Mouse (Mus musculus) frontal cortex, adult 2 months (tissue): ENCODE measurements at regions not wholly inside any gene's neighbourhood (a gene's known extent, or its start where the extent isn't known, plus 50 kb on each side); places are given as distances from the start of the nearest gene placed in this dataset.
"Not testable (repeated sequence)": the region's sequence is repeated elsewhere in the genome, so short reads cannot be mapped to it uniquely, and the experiment has no call there.

Experiments used
- DNase-seq, 2 experiments: peaks; one replicate each; pipeline ENCODE4 v3.0.0; 2022; ENCODE audit warnings: low spot score in 1 of 2; ENCODE audit errors: extremely low spot score in 1 of 2

DNA sequence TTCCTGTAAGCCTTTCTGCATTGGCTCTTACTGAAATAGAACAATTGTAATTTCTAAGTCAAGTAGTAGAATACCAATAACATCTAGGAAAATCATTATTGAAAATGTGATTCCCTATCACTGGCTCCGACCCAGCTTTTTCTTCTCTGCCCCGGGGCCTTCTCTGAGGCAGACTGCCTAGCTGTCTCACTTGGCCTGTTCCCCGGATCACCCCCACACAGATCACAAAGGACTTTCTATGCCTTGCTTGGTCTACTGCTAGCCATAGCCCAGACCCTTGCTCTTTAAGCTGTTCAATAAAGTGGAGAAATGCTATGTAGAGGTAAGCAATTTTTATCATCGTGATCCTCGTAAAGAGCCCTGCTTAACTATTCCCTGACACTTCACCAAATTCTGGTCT, 212.1 kb downstream of the Adamts15 start:
- DNase-seq, result no peak

- no peak for DNase-seq
Measured at GRCm38 (mm10) chr9:30699848-30700247, 222.4 kb downstream of the Adamts15 start.

GRCm38 (mm10) chr9:30697533-30697932, 224.7 kb downstream of the Adamts15 start:
- DNase-seq, result no peak

GRCm38 (mm10) chr9:30668095-30668494, 241.2 kb downstream of the Snx19 start:
- DNase-seq, result no peak

- no peak for DNase-seq
Measured at GRCm38 (mm10) chr9:30662456-30662855, 235.5 kb downstream of the Snx19 start.

GRCm38 (mm10) chr9:30653961-30654360, 227.1 kb downstream of the Snx19 start:
- no peak for DNase-seq

- no peak for DNase-seq
Measured at GRCm38 (mm10) chr9:30653210-30653609, 226.3 kb downstream of the Snx19 start.

DNA sequence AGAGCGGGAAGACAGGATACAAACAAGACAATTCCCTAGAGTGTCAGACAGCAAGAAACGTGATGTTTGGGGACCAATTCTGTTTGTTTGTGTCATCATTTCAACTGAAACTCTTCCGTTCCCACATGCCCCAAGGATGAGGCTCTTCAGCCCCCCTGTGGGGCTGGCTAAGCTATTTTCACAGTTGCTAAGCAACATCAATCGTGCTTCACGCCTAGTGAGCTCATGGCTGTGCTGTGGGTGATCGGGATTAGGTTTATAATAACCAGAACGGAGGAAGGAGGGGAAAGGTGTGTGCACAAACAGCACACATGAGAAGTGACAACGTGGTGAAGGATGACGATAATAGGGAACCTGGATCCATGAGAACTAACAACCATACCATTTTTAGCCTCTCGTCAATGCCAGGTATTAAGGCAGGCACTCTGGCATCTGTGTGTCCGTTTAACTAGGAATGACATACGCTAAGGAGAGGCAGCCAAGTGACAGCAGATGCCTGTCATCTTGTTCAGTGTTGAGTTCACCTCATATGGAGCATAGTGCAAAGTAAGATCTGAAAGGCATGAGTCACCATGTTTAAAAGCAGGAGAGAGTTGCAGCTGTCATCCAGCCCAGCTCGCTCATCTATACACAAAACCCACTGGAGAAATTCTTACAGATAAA, 222.6 kb downstream of the Snx19 start:
- DNase-seq, result peak in 1 of 2 experiments; percentile 33

GRCm38 (mm10) chr9:30633741-30634470, 207.0 kb downstream of the Snx19 start:
- no peak for DNase-seq

GRCm38 (mm10) chr9:30632164-30633146, 205.5 kb downstream of the Snx19 start:
- peak in 1 of 2 experiments; percentile 19 for DNase-seq

GRCm38 (mm10) chr9:30625635-30626034, 198.7 kb downstream of the Snx19 start:
- DNase-seq, result no peak

- no peak for DNase-seq
Measured at GRCm38 (mm10) chr9:30625090-30625489, 198.2 kb downstream of the Snx19 start.

DNA sequence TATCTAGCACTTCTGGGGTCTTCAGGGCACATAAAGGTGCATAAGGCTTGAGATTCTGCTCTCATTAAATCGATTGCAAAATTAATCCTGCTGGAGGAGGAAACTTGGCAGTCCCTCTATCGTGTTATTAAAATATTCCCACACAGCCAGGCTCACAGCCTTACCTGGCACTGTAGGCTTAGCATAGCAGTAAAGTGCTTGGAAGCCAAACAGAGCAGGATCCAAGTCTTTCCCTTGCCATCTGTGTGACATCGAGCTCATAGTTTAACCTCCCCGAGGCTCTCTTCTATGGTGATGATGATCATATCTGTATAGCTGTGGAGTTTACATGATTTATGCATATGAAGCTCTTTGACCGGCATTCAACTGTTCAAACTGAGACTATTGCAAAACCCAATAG, 197.6 kb downstream of the Snx19 start:
- DNase-seq, result no peak

GRCm38 (mm10) chr9:30619325-30619724, 192.4 kb downstream of the Snx19 start:
- DNase-seq, result no peak

DNA sequence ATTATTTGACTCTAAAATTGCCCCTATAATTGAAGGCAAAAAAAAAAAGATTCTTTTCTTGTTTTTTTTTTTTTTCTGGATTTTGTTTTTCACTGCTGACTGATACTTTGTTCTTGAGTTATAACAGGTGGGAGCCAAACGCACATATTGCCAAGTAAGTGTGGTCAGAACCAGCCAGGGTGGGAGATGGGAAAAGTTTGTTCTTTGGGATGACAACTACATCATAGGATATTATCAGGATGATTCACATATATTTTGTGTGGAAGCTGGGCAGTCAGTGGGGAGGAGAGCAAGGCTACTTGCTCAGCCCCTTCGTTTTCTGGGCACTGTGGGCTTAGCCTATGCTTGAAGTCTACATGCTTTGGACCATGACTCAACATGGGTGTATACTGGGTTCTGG, 191.3 kb downstream of the Snx19 start:
- no peak for DNase-seq

DNA sequence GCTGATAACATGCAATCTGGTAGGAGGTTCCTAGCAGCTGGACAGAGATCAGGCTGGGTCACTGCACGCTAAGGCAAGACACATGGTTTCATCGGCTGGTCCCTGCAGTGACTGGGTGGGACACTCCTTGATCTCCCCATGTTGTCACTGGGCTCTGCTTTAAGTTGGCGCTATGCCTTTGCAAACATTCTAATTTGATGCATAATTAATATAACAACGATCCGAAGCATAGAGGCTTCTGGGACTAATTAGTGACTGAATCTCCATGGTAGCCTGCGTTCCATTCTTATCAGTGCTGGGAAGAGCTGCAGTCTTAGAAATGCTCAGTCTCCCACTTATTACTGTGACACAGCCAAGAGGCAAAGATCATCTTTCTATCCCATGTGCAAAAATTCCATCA, 186.8 kb downstream of the Snx19 start:
- no peak for DNase-seq

GRCm38 (mm10) chr9:30613003-30613552, 186.2 kb downstream of the Snx19 start:
- DNase-seq, result no peak

DNA sequence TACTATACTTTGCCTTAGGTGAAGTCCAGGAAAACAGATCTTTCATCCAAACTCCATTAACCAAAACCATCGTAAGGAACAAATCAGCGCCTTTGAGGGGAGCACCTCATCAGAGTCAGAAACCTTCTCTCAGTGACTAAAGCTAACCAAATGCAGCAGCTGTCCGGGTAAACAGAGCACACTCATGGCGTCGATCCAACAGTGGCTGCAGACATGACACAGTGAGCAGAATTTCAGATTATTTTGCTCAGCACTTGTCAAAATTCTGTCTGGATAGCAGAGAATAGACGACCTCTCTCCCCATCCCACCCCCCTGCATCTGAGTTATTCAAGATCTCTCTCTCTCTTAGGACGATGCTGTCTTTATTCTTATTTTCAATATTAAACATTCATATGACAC, 183.4 kb downstream of the Snx19 start:
- DNase-seq, result no peak

- DNase-seq, result no peak
Measured at GRCm38 (mm10) chr9:30599756-30600155, 172.8 kb downstream of the Snx19 start.

GRCm38 (mm10) chr9:30597691-30598090, 170.8 kb downstream of the Snx19 start:
- DNase-seq, result no peak

DNA sequence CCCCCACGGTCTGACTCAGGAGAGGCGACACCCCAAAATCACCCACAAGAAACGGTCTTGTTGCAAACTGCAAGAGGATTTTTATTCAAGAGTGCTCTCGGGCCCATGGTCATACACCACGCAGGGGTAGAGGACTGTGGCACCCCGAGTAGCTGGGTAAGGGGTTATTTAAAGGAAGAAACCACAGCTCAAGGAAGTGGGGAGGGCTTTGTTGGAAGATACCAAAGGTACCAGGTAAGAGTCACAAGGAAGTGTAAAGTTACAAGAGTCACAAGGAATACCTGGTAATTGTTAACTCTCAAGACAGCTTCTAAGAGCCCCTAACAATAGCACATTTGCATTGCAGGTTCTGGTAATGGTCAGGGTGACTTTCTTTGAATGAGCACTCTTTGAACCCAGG, 170.2 kb downstream of the Snx19 start:
- DNase-seq, result not testable (repeated sequence)
